7 mouse cellular contexts compared by ENCODE assay signal in genomic region chr12:111485652-111486306, GRCm38 (mm10). TPM values are rescaled to one million over a fixed set of nuclear protein-coding genes. Genes with fewer than 3 reads are reported as not detected.
DNase-seq lines count a peak whose midpoint lies in the region; ATAC-seq and TF ChIP-seq lines count a peak whose summit lies in the region.

Gm266 (minus strand) TSS chr12:111485823.

- no peak within 1 kb of the TSS for H3K27ac ChIP-seq in embryonic fibroblast, embryonic 13.5 days (ENCODE audit: insufficient read depth, low read length)
- no peak within 1 kb of the TSS for H3K27ac ChIP-seq in hindbrain, embryonic 14.5 days
- H3K27ac ChIP-seq in liver, postnatal 0 days (ENCODE audit: low read depth): no peak within 1 kb of the TSS

- peak; percentile 40; the same call in 1 of the 2 replicates for ATAC-seq in hindbrain, embryonic 14.5 days (ENCODE audit: low FRiP score)
- no peak for ATAC-seq in liver, postnatal 0 days

- H3K9me3 ChIP-seq in hindbrain, embryonic 14.5 days (ENCODE audit: control insufficient read depth, low read length): no peaks in the 10 kb centered on the region
- H3K9me3 ChIP-seq in liver, postnatal 0 days (ENCODE audit: low read length): no peaks in the 10 kb centered on the region

- no peak for TF ChIP-seq EP300 in liver, postnatal 0 days (IDR thresholded peaks at IDR 0.05; ENCODE audit: low read depth)

- H3K9ac ChIP-seq in hindbrain, embryonic 14.5 days: peak within 1 kb of the TSS; percentile 46; the same call in 1 of the 2 replicates
- no peak within 1 kb of the TSS for H3K9ac ChIP-seq in liver, postnatal 0 days (replicated peaks)

- peak within 1 kb of the TSS; percentile 55 for H3K4me2 ChIP-seq in hindbrain, embryonic 14.5 days (replicated peaks)
- peak within 1 kb of the TSS; percentile 57 for H3K4me2 ChIP-seq in liver, postnatal 0 days (ENCODE audit: low read depth, low read length)

- TF ChIP-seq POLR2A in embryonic fibroblast, embryonic 13.5 days (IDR thresholded peaks at IDR 0.05; ENCODE audit: low read depth, low read length): no peak

- H3K36me3 ChIP-seq in hindbrain, embryonic 14.5 days (replicated peaks; ENCODE audit: control insufficient read depth, insufficient read depth): no peaks in the 10 kb centered on the region
- H3K36me3 ChIP-seq in liver, postnatal 0 days (replicated peaks; ENCODE audit: insufficient read depth, low read length): no peaks in the 10 kb centered on the region

- DNase-seq in urinary bladder, postnatal 14 days (ENCODE audit: low spot score): peak; percentile 28
- DNase-seq in urinary bladder, postnatal 36 days (ENCODE audit: low spot score in 2 of 2): no peak
- DNase-seq in hindbrain, embryonic 14.5 days (ENCODE audit: low spot score): no peak
- DNase-seq in liver, postnatal 0 days: no peak
- peak; percentile 65 for DNase-seq in yolk sac, embryonic 10.5 days (ENCODE audit: low spot score)
- no peak for DNase-seq in thymus, postnatal 10 days (ENCODE audit: low spot score in 2 of 2)

- H3K4me1 ChIP-seq in embryonic fibroblast, embryonic 13.5 days (ENCODE audit: control insufficient read depth, insufficient read depth, low read length): no peaks in the 10 kb centered on the region
- H3K4me1 ChIP-seq in hindbrain, embryonic 14.5 days (replicated peaks; ENCODE audit: control insufficient read depth, insufficient read depth, low read length): peaks cover 13% of the 10 kb centered on the region
- peaks cover 15% of the 10 kb centered on the region; the same call in 1 of the 2 replicates for H3K4me1 ChIP-seq in liver, postnatal 0 days (ENCODE audit: insufficient read depth)

- no peak for TF ChIP-seq CTCF in embryonic fibroblast, embryonic 13.5 days (IDR thresholded peaks at IDR 0.05; ENCODE audit: borderline replicate concordance, insufficient read depth, low read length)
- no peak for TF ChIP-seq CTCF in liver, postnatal 0 days (IDR thresholded peaks at IDR 0.05; ENCODE audit: low read depth)

- WGBS in hindbrain, embryonic 14.5 days: 1% methylated on average over 45 of the region's 58 CpGs
- 1% methylated on average over 47 of the region's 58 CpGs for WGBS in liver, postnatal 0 days (ENCODE audit: insufficient replicate concordance)

- peak within 1 kb of the TSS; percentile 7; the same call in 1 of the 2 replicates for H3K4me3 ChIP-seq in embryonic fibroblast, embryonic 13.5 days (ENCODE audit: insufficient read depth, low read length)
- H3K4me3 ChIP-seq in hindbrain, embryonic 14.5 days (replicated peaks; ENCODE audit: low read length): peak within 1 kb of the TSS; percentile 34
- H3K4me3 ChIP-seq in liver, postnatal 0 days (ENCODE audit: low read depth, low read length): peak within 1 kb of the TSS; percentile 35

- H3K27me3 ChIP-seq in hindbrain, embryonic 14.5 days (ENCODE audit: control insufficient read depth, insufficient read depth, low read length): peaks cover 52% of the 10 kb centered on the region
- H3K27me3 ChIP-seq in liver, postnatal 0 days (ENCODE audit: insufficient read depth, low read length): peaks cover 62% of the 10 kb centered on the region

RNA-seq across cellular contexts. Expression of gene Gm266, which starts in this region (rescaled TPM):
- polyA plus RNA-seq in embryonic fibroblast, embryonic 13.5 days (2011; ENCODE audit: insufficient read length, low read depth, missing spikeins): 0.72 TPM in 1 of 2 replicates, not detected in the other
- polyA plus RNA-seq in hindbrain, embryonic 14.5 days (2014; fragmentation: Nextera tagmentation; extraction: Ambion mirVana): 2.6 and 3.8 TPM in 2 replicates
- 0.49 and 0.54 TPM in 2 replicates for polyA plus RNA-seq in liver, postnatal 0 days (2015; fragmentation: Nextera tagmentation; extraction: Ambion mirVana)

Comparison
In these comparisons a context has a peak if more than half of its experiments do, and no peak if none do; other contexts are left out.
1. DNase-seq: peak in urinary bladder, postnatal 14 days (single experiment) and yolk sac, embryonic 10.5 days (single experiment); none in urinary bladder, postnatal 36 days (0 of 2), hindbrain, embryonic 14.5 days (single experiment), liver, postnatal 0 days (single experiment) and thymus, postnatal 10 days (0 of 2).
2. Peak in every context shown above with its lines, with median percentiles within 50 percentile points of each other: H3K4me3 ChIP-seq.